Mouse (Mus musculus) 3T3-L1 (cell line): ENCODE data around the gene Cep68.

Source experiments
- DNase-seq: peaks from one replicate; pipeline ENCODE4 v3.0.0-alpha.2; 2015; ENCODE audit warnings: low read depth, low spot score

Cep68 gene

GRCm38 (mm10) chr11:20249296-20250110 lies at the start of gene Cep68:
Cep68 (minus strand) TSS chr11:20249429.
- DNase-seq, result peak; percentile 95

- DNase-seq, result no peak
Observed at GRCm38 (mm10) chr11:20284463-20284862, 35.2 kb upstream of the Cep68 start.

- peak; percentile 24 for DNase-seq
Observed at GRCm38 (mm10) chr11:20282601-20283219, 33.5 kb upstream of the Cep68 start.

- peak; percentile 52 for DNase-seq
Observed at GRCm38 (mm10) chr11:20280982-20281381, 31.8 kb upstream of the Cep68 start.

- DNase-seq, result no peak
Observed at GRCm38 (mm10) chr11:20278702-20279101, 29.5 kb upstream of the Cep68 start.

GRCm38 (mm10) chr11:20277106-20277505 lies 27.9 kb upstream of the Cep68 start:
- peak; percentile 61 for DNase-seq

GRCm38 (mm10) chr11:20275974-20276373 lies 26.7 kb upstream of the Cep68 start:
- no peak for DNase-seq

- no peak for DNase-seq
Observed at GRCm38 (mm10) chr11:20269885-20270284, 20.7 kb upstream of the Cep68 start.

- DNase-seq, result peak; percentile 67
Observed at GRCm38 (mm10) chr11:20262628-20263380, 13.6 kb upstream of the Cep68 start.

- DNase-seq, result no peak
Observed at GRCm38 (mm10) chr11:20254791-20255190, 5.6 kb upstream of the Cep68 start.

- DNase-seq, result peak; percentile 87
Observed at GRCm38 (mm10) chr11:20253088-20253487, 3.9 kb upstream of the Cep68 start.

- DNase-seq, result no peak
Observed at GRCm38 (mm10) chr11:20250476-20251178, 1.4 kb upstream of the Cep68 start.

GRCm38 (mm10) chr11:20248840-20249239 lies 389 bp downstream of the Cep68 start:
- DNase-seq, result peak; percentile 34

- DNase-seq, result peak; percentile 48
Observed at GRCm38 (mm10) chr11:20248277-20248676, 952 bp downstream of the Cep68 start.

GRCm38 (mm10) chr11:20247146-20247855 lies 1.9 kb downstream of the Cep68 start:
- no peak for DNase-seq

GRCm38 (mm10) chr11:20246616-20247015 lies 2.6 kb downstream of the Cep68 start:
- peak; percentile 79 for DNase-seq

GRCm38 (mm10) chr11:20245316-20245715 lies 3.9 kb downstream of the Cep68 start:
- DNase-seq, result no peak

GRCm38 (mm10) chr11:20244336-20245290 lies 4.6 kb downstream of the Cep68 start:
- no peak for DNase-seq

- no peak for DNase-seq
Observed at GRCm38 (mm10) chr11:20243214-20243913, 5.9 kb downstream of the Cep68 start.
